Mouse (Mus musculus): ENCODE measurements at regions not wholly inside any gene's neighbourhood (a gene's known extent, or its start where the extent isn't known, plus 50 kb on each side); places are given as distances from the start of the nearest gene placed in this dataset.
"Not testable (repeated sequence)": the region's sequence is repeated elsewhere in the genome, so short reads cannot be mapped to it uniquely, and the experiment has no call there.

- DNase-seq (ENCODE audit: low read depth, low spot score): no peak
Measured at GRCm38 (mm10) chr5:18502831-18503230, 142.7 kb upstream of the Gnai1 start.

DNA sequence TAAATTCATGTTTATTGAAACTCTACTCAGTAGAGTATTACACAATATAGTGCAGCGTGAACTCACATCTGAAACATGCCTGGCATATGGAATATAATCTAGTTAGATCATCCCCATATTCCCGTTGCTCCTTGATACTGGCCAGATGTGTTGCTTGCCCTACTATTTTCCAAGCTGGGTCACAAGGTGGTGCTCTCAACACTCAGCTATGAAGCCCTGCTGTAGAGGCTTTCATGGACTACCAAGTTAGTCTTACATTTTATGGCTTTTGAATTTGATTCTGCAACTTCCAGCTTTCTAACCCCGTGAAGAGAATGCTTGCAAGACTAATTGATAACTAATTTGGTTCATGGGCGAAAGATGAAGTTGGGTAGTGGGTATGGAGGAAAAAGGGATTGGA, 134.2 kb upstream of the Gnai1 start:
- no peak for DNase-seq (ENCODE audit: low read depth, low spot score)

GRCm38 (mm10) chr5:18489709-18490108, 129.6 kb upstream of the Gnai1 start:
- no peak for DNase-seq (ENCODE audit: low read depth, low spot score)

DNA sequence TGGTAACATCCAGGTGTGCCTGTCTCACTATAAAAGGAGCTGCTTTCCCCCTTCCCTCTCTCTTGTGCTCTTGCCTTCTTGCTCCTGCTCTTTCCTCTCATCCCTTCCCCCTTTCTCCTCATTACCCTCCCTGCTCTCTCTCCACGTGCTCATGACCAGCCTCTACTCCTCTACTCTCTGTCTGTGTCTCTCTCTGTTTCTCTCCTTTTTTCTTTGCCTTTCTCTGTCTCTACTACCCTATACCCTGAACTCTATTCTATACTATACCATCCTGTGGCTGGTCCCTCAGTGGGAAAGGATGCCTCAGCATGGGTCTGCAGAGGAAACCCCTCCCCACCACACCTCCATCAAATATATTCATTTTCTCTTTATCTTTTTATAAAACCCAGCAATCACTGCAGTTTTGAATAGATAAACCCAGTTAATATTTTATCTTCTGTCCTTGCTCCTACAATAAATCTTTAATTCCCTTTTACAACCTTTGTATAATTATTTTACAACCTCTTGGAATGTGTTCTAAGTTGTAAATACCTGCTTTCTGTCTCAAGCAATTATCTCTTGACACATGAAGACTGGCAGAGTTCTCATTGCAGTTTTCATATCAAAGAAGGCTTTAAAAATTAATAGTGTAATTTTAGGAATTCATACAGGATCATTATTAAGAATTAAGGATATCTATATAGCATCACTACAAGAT, 127.1 kb upstream of the Gnai1 start:
- DNase-seq (ENCODE audit: low read depth, low spot score): no peak

DNA sequence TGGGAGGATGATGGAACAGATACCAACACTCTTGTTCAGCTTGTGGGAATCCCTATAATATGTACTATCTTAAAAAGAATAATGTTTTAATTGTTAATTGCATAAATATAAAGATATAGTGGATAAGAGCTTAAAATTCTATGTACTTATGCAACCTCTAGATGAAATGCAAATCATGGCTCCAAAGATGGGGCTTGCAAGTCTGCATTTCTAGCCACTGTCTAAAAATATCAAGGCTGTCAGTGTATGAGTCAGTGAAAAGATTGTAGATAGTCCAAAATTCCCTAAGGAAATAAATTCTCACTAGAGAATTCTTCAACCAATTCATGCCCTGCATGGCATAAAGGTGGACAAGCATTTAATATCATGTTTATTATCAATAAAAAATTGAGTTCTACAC, 124.2 kb upstream of the Gnai1 start:
- no peak for DNase-seq (ENCODE audit: low read depth, low spot score)

DNA sequence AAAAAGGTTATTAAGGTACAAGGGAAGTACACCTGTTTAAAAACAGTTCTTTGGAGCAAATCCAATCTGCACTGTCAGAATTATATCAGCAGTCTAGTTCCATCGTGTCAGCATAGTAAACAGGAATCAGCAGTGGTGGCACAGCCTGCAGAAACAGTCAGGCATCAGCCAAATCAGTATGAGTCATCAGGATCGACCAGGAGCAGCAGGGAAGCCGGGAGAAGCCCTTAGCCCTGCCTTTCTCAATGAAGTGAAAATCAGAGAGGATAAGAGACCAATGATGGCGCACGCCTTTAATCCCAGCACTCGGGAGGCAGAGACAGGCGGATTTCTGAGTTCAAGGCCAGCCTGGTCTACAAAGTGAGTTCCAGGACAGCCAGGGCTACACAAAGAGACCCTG, 118.3 kb upstream of the Gnai1 start:
- DNase-seq (ENCODE audit: low read depth, low spot score): peak; percentile 15

- no peak for DNase-seq (ENCODE audit: low read depth, low spot score)
Measured at GRCm38 (mm10) chr5:18477372-18478017, 117.3 kb upstream of the Gnai1 start.

DNA sequence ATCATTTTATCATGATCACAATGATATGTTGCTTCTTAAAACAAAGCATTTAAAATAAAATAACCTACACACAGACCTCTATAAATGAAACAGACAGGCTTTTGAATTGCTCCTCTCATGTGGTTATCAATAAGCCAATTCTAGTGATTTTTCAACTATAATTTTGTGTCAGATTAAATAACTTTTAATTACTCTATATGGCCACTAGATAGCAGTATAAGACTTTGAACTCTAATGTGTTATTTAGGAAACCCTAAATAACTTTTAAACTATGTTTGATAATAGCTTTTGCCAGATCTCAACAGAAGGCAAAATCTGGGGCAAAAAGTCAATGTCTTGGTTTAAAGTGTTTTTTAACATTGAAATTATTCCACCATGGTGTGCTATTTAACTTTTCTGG, 112.0 kb upstream of the Gnai1 start:
- peak; percentile 17 for DNase-seq (ENCODE audit: low read depth, low spot score)

GRCm38 (mm10) chr5:18457771-18458170, 97.6 kb upstream of the Gnai1 start:
- no peak for DNase-seq (ENCODE audit: low read depth, low spot score)

- no peak for DNase-seq (ENCODE audit: low read depth, low spot score)
Measured at GRCm38 (mm10) chr5:18456196-18456595, 96.0 kb upstream of the Gnai1 start.

DNA sequence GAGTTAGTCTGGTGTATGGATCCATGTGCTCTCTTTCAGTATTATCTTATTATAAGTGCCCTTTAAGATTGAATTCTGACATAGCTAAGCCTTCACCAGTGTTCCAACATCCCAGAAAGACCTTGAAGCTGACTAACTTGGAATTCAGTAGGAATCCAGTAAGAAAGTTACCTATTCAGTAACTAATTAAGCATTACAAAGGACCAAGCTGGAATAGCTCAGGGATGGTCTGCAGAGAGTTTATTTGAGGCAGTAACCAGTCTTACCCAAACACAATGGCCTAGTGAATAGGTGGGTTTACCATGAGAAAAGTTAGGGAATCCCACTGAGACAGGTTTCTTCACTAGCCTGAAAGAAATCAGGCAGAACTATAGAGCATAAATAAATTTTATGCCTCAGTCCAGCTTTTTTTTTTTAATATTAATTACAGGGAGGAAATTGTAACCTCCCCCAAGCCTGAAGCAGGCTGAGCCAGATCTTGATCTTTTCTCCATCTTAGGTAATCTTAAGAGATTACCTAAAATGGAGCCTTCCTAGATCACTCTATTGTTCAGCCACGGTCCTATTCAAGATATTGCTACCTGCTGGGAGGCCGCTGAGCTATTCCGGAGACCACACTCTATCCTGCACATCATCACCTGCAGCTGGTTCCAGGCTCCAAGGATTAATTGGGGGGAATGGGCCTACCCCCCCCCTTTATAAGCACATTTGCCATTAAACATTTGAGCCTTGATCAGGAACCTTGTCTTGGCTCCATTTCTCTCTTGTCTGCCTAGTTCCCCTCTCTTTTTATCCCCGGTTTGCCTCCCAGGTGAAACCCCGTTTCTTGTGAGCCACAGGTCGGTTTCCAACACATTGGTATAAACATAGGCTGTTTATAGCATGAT, 93.0 kb upstream of the Gnai1 start:
- not testable (repeated sequence) for DNase-seq (ENCODE audit: low read depth, low spot score)

- DNase-seq (ENCODE audit: low read depth, low spot score): no peak
Measured at GRCm38 (mm10) chr5:18449261-18449660, 89.1 kb upstream of the Gnai1 start.

GRCm38 (mm10) chr5:18448330-18448670, 88.1 kb upstream of the Gnai1 start:
- no peak for DNase-seq (ENCODE audit: low read depth, low spot score)

- DNase-seq (ENCODE audit: low read depth, low spot score): no peak
Measured at GRCm38 (mm10) chr5:18447665-18448329, 87.6 kb upstream of the Gnai1 start.

GRCm38 (mm10) chr5:18445969-18446368, 85.8 kb upstream of the Gnai1 start:
- peak; percentile 75 for DNase-seq (ENCODE audit: low read depth, low spot score)

DNA sequence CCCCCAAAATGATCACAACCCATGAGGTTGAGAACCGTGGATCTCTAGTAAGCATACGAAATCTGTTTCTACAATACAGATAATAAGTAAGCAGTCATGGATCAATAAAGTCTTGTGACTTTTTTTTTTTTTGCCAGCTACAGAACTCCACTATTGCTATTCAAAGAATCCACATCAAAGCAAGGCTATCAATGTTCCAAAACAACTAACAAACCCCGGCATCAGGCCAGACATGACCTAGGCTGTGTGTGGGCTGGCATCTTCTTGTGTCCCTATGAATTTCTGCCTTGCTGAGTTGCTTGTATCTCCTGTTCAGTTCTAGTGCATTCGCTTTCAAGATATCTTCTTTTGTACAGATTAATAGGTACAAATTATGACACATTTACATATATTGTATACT, 79.8 kb upstream of the Gnai1 start:
- no peak for DNase-seq (ENCODE audit: low read depth, low spot score)

DNA sequence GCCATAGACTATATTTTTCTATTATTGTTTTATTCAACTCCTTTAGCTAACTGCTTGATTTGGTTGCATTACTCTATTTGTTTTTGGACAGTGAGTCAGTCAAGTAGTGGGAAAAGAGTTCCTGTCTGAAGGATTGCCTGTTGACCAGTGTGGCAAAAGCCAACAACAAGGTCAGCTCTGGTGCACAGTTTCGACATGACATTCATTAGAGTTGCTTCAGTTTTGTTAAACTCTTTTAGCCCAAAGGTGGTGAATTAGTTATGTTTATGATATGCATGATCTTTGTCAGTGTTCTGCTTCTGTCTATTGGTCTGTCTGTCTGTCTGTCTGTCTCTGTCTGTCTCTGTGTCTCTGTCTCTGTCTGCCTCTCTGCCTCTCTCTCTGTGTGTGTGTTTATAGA, 79.1 kb upstream of the Gnai1 start:
- DNase-seq (ENCODE audit: low read depth, low spot score): no peak

DNA sequence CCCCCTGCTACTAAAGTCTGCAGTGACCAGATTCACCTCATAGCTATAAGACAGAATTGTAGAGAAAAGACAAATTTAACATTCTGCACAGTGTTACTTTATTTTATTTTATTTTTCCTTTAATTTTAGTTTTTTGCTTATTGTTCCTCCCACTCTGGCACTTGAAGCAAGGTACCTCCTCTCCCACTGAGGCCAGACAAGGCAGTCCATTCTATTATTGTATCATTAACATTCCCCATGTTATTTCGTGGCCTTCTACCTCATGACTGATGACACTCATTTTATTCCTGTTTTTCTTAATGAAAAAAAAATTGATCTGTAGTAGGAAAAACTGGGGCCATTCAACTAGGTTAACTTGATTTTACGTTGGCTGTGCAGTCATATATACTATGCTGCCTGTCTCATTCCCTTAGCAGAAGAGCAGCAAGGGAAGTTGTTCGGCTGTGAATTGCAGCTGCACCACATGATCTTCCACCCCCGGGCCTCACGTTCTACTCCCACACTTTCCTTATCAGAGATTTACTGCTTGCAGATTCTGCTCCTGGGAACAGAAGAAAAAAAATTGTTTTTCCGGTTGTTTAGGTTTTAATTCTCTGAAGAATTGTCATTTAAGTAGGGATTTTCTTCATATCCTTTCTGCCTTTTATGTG, 76.1 kb upstream of the Gnai1 start:
- DNase-seq (ENCODE audit: low read depth, low spot score): no peak

- DNase-seq (ENCODE audit: low read depth, low spot score): no peak
Measured at GRCm38 (mm10) chr5:18434245-18434644, 74.1 kb upstream of the Gnai1 start.

- DNase-seq (ENCODE audit: low read depth, low spot score): no peak
Measured at GRCm38 (mm10) chr5:18433287-18433686, 73.1 kb upstream of the Gnai1 start.

DNA sequence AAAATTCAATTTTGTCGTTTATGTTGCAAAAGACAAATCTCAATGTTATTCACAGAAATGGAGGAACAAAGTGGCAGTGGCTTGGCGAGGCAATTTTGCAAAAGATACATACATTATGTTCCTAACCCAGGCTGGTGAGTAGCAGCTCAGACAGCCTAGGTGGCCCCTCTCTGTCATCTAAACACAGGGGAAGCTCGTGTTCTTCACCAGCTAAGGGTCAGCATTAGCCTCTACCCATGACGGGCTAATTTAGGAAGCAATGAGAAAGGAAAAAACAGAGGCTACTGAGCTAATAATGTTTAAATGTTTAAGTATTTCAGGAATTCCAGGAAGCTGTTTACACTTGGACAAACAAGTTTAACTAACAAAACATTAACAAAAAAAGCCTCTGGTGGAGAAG, 64.9 kb upstream of the Gnai1 start:
- DNase-seq (ENCODE audit: low read depth, low spot score): no peak

DNA sequence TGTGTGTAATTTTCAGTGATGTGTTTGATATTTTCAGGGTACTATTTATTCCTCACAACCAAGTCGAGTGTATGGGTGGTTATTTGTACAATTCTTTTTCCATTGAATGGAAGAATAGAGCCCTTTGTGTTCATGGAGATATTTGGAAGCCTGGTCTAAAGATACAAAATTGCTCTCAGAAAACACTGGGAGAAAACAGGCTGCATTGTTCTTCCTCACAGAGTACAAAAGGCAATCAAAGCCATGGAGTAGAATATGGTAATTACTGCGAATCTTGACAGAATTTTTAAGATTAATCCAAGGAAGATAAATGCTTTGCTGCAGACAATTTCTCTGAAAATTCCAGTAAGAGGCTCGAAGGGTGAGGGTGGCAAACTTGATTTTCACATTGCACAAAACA, 54.7 kb upstream of the Gnai1 start:
- DNase-seq (ENCODE audit: low read depth, low spot score): no peak
